Mouse (Mus musculus): ENCODE results near the gene Cyth1. TPM values are rescaled to one million over a fixed set of nuclear protein-coding genes. Genes with fewer than 3 reads are reported as not detected.

Cyth1 gene
- polyA plus RNA-seq, 1 experiment from 2014 or later, result 23.0 TPM

DNA sequence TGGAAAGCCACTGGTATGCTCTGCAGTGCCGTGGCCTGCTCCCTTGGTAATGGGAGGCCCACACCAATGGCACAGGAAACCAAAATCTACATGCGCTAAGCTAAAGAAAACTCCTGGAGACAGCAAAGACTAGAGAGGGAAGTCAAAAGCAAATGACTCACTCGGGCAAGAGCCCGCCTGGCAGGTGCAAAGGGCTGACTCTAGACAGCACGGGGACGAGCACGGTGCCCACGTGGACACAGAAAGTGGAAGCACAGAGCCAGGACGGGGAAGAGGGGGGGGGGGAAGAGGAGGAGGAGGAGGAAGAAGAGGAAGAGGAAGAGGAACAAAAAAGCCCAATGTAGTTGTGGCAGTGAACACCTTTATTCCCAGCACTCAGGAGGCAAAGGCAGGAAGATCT lies 26.7 kb upstream of the Cyth1 start:
- H3K9me3 ChIP-seq, result no peaks in the 10 kb centered on the region
- H3K27ac ChIP-seq, result no peak overlapping the region
- peaks cover 99% of the 10 kb centered on the region for H3K36me3 ChIP-seq
- H3K4me3 ChIP-seq, result no peak overlapping the region
- 91% methylated on average over 9 of the region's 9 CpGs for WGBS
- no peak for DNase-seq (ENCODE audit: low spot score)
- H3K4me1 ChIP-seq (replicated peaks), result no peaks in the 10 kb centered on the region
- no peaks in the 10 kb centered on the region for H3K27me3 ChIP-seq (ENCODE audit: insufficient read depth, poor library complexity, severe bottlenecking)

- Histone ChIP-seq H3K27me3 (ENCODE audit: insufficient read depth, poor library complexity, severe bottlenecking) (no peaks in the 10 kb centered on the region), H3K9me3 (no peaks in the 10 kb centered on the region)
- no peak for DNase-seq (ENCODE audit: low spot score)
Observed at GRCm38 (mm10) chr11:118269827-118270226, 21.4 kb upstream of the Cyth1 start.

GRCm38 (mm10) chr11:118266666-118267046 lies 18.3 kb upstream of the Cyth1 start:
- Histone ChIP-seq H3K27me3 (ENCODE audit: insufficient read depth, poor library complexity, severe bottlenecking) (no peaks in the 10 kb centered on the region), H3K4me3 (no peak overlapping the region), H3K9me3 (no peaks in the 10 kb centered on the region), H3K36me3 (peaks cover 99% of the 10 kb centered on the region), H3K4me1 (replicated peaks) (no peaks in the 10 kb centered on the region), H3K27ac (no peak overlapping the region)
- WGBS, result 90% methylated on average over 7 of the region's 7 CpGs
- DNase-seq (ENCODE audit: low spot score), result no peak

More at GRCm38 (mm10) chr11:118269827-118270226, 21.4 kb upstream of the Cyth1 start:
- Histone ChIP-seq H3K27ac (no peak overlapping the region), H3K4me3 (no peak overlapping the region), H3K36me3 (peaks cover 99% of the 10 kb centered on the region), H3K4me1 (replicated peaks) (no peaks in the 10 kb centered on the region)
- 89% methylated on average over 3 of the region's 3 CpGs for WGBS

- no peaks in the 10 kb centered on the region for H3K4me1 ChIP-seq (replicated peaks)
- WGBS, result 92% methylated on average over 10 of the region's 10 CpGs
- no peak overlapping the region for H3K4me3 ChIP-seq
- no peaks in the 10 kb centered on the region for H3K9me3 ChIP-seq
- H3K27me3 ChIP-seq (ENCODE audit: insufficient read depth, poor library complexity, severe bottlenecking), result no peaks in the 10 kb centered on the region
- no peak for DNase-seq (ENCODE audit: low spot score)
- no peak overlapping the region for H3K27ac ChIP-seq
- peaks cover 99% of the 10 kb centered on the region for H3K36me3 ChIP-seq
Observed at GRCm38 (mm10) chr11:118266044-118266665, 17.8 kb upstream of the Cyth1 start.

DNA sequence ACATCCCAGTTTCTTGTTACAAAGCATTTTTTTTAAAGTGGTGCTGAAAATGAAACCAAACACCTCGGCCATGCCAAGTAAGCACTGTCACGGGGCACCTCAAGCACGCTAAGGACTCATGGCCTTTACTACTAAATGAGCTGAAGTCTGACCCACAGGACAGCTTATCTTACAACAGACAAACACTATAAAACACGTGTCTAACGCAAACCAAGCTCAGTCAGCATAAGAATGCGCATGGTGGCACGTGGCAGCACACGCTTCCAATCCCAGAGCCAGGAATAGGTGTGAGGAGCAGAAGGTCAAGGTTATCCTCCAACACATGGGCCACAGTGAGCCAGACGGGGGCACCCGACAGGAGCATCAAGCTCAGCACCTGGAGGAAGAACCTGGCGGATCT lies 17.2 kb upstream of the Cyth1 start:
- Histone ChIP-seq H3K27me3 (ENCODE audit: insufficient read depth, poor library complexity, severe bottlenecking) (no peaks in the 10 kb centered on the region), H3K4me1 (replicated peaks) (no peaks in the 10 kb centered on the region), H3K4me3 (no peak overlapping the region), H3K9me3 (no peaks in the 10 kb centered on the region), H3K36me3 (peaks cover 99% of the 10 kb centered on the region), H3K27ac (no peak overlapping the region)
- no peak for DNase-seq (ENCODE audit: low spot score)
- 93% methylated on average over 11 of the region's 11 CpGs for WGBS

- Histone ChIP-seq H3K27ac (peak overlapping the region; percentile 4; the same call in 1 of the 2 replicates), H3K9me3 (no peaks in the 10 kb centered on the region), H3K27me3 (ENCODE audit: insufficient read depth, poor library complexity, severe bottlenecking) (no peaks in the 10 kb centered on the region), H3K4me3 (no peak overlapping the region), H3K4me1 (replicated peaks) (no peaks in the 10 kb centered on the region), H3K36me3 (peaks cover 100% of the 10 kb centered on the region)
- DNase-seq (ENCODE audit: low spot score), result no peak
- WGBS, result 84% methylated on average over 5 of the region's 5 CpGs
Observed at GRCm38 (mm10) chr11:118263146-118263545, 14.8 kb upstream of the Cyth1 start.

DNA sequence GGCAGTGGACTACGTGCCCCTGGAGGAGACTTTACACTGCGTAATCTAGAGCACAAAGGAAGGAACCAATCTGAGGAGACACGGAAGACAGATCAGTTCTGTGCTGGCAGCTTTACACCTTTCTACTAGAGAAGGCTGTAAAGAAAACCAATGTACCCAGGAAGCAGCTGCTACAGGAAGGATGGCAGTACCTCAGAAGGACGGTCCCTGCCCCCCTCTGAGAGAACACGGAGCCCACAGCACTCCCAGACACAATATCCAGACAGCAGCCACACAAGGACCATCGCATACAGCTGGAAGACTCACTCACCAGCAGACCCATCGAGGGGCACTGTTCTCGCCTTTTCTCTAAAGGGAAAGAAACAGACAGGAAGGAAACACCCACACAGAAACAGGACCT lies 11.7 kb upstream of the Cyth1 start:
- no peak overlapping the region for H3K4me3 ChIP-seq
- 0 out of 2 replicates have a peak, but pooled peaks cover 4% of the 10 kb centered on the region for H3K9me3 ChIP-seq
- H3K4me1 ChIP-seq (replicated peaks), result no peaks in the 10 kb centered on the region
- WGBS, result 89% methylated on average over 8 of the region's 8 CpGs
- H3K36me3 ChIP-seq, result peaks cover 92% of the 10 kb centered on the region
- no peak overlapping the region for H3K27ac ChIP-seq
- H3K27me3 ChIP-seq (ENCODE audit: insufficient read depth, poor library complexity, severe bottlenecking), result no peaks in the 10 kb centered on the region
- DNase-seq (ENCODE audit: low spot score), result no peak

DNA sequence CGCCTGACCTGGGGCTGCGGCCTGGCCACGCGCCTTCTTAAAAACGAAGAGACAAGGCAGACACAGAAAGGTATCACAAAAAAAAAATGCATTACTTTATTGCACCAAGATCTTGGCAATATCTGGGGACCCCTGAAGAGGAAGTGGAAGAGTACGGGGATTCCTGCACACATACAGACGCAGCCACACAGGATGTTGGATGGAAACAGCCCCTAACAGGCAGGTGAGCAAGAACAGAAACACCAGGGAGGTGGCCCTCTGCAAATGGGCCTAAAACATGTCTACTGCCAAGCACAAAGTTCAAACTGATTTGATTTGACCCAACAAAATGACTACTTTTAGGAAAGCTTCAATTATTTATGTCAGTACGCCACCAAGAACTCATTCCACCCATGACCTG lies 11.2 kb upstream of the Cyth1 start:
- no peak for DNase-seq (ENCODE audit: low spot score)
- Histone ChIP-seq H3K9me3 (0 out of 2 replicates have a peak, but pooled peaks cover 4% of the 10 kb centered on the region), H3K27me3 (ENCODE audit: insufficient read depth, poor library complexity, severe bottlenecking) (no peaks in the 10 kb centered on the region), H3K4me3 (no peak overlapping the region), H3K36me3 (peaks cover 87% of the 10 kb centered on the region), H3K4me1 (replicated peaks) (peaks cover 3% of the 10 kb centered on the region), H3K27ac (no peak overlapping the region)
- 96% methylated on average over 8 of the region's 8 CpGs for WGBS

GRCm38 (mm10) chr11:118256371-118256770 lies 8.0 kb upstream of the Cyth1 start:
- H3K27me3 ChIP-seq (ENCODE audit: insufficient read depth, poor library complexity, severe bottlenecking), result no peaks in the 10 kb centered on the region
- H3K4me1 ChIP-seq (replicated peaks), result peaks cover 15% of the 10 kb centered on the region
- no peak overlapping the region for H3K4me3 ChIP-seq
- no peak overlapping the region for H3K27ac ChIP-seq
- WGBS, result 91% methylated on average over 7 of the region's 7 CpGs
- 0 out of 2 replicates have a peak, but pooled peaks cover 4% of the 10 kb centered on the region for H3K9me3 ChIP-seq
- no peak for DNase-seq (ENCODE audit: low spot score)
- peaks cover 55% of the 10 kb centered on the region for H3K36me3 ChIP-seq

DNA sequence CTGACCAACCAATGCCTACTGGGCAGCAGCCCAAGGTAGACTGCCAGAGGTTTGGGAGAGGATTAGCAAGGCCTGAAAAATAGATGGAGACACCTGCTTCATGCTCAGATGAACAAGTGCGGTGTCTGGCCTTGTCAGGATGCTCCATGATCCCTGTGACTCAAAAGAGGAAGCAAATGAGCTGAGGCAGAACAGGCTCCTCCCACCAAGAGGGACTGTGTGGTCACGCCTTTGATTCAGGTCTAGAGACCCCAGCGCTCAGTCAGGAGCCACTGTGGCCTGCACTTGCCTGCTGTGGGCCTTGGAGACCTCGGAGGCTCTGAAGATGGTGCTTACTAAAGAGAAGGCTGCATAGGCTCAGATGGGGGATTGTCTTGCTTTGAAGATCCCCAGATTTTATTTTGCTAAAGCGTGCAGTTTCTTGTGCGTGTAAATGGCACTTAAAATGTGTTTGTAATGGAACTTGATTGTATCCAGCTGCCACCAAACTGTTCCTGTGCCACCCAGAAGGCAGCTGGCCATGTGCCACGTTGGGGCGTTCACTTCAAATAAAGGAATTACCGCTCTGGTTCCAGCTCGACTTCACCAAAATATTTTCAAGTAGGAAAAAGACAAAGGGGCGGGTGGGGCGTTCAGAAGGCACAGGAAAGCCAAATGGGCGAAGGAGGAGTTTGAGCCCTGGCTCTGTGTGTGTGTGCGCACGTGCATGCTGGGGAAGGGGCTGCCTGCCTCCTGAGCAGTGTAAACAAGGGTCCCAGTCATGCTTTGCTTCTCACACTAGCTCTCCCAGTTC lies 6.0 kb upstream of the Cyth1 start:
- H3K4me3 ChIP-seq, result no peak overlapping the region
- H3K9me3 ChIP-seq, result 0 out of 2 replicates have a peak, but pooled peaks cover 4% of the 10 kb centered on the region
- 68% methylated on average over 15 of the region's 15 CpGs for WGBS
- 0 out of 2 replicates have a peak overlapping the region, but pooled peaks have one; percentile 20 for H3K27ac ChIP-seq
- DNase-seq (ENCODE audit: low spot score), result no peak
- H3K36me3 ChIP-seq, result peaks cover 34% of the 10 kb centered on the region
- peaks cover 19% of the 10 kb centered on the region for H3K4me1 ChIP-seq (replicated peaks)
- H3K27me3 ChIP-seq (ENCODE audit: insufficient read depth, poor library complexity, severe bottlenecking), result no peaks in the 10 kb centered on the region

DNA sequence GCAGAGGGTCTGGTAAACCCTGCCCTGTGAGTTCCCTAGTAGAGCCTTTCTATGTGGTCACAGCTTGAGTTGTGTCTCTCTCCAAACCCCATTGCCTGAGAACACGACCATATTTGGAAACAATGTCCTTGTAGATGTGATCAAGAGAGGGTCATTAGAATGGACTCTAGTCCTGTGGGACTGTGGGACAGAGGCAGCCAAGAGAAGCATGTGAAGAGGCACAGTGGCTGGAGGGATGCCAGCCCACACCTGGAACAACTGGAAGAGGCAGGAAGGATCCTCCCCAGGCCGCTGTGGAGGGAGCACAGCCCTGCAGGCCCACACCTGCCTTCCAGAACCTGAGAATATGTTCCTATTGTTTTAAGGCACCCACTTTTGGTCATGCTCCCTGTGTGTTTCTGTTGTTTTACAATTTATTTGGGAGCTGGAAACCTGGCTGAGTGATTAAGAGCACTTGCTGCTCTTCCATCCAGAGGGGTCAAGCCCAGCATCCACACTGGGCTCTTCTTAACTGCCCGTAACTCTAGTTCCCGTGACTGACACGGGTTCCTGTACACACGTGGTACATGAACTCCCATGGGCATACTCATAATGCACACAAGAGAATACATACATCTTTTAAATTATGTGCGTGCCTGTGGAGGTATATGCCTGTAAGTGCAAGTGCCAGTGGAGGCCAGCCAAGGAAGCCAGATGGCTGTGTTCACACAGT lies 5.2 kb upstream of the Cyth1 start:
- Histone ChIP-seq H3K4me3 (no peak overlapping the region), H3K36me3 (peaks cover 27% of the 10 kb centered on the region), H3K27ac (no peak overlapping the region), H3K9me3 (0 out of 2 replicates have a peak, but pooled peaks cover 4% of the 10 kb centered on the region), H3K4me1 (replicated peaks) (peaks cover 27% of the 10 kb centered on the region), H3K27me3 (ENCODE audit: insufficient read depth, poor library complexity, severe bottlenecking) (no peaks in the 10 kb centered on the region)
- DNase-seq (ENCODE audit: low spot score), result no peak
- WGBS, result 90% methylated on average over 7 of the region's 7 CpGs

DNA sequence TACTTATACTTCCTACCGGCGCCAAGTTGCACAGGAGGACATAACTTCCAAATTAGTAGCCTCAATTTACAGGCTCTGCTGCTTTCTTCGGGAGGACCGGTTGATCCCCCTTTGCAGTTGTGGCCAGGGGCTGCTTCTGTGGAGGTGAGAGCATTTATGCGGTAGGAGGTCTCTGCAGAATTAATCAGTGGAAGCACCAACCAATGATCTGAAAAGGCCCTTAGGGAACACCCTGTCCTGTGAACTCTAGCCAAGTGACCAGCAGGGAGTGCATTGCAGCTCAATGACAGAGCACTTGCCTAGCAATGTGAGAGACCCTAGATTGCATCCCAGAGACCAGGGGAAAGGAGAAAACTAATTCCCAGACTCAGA lies 606 bp upstream of the Cyth1 start:
- Histone ChIP-seq H3K4me1 (replicated peaks) (peaks cover 39% of the 10 kb centered on the region), H3K27me3 (ENCODE audit: insufficient read depth, poor library complexity, severe bottlenecking) (peaks cover 9% of the 10 kb centered on the region), H3K9me3 (no peaks in the 10 kb centered on the region), H3K4me3 (peak overlapping the region; percentile 79), H3K27ac (peak overlapping the region; percentile 89), H3K36me3 (no peaks in the 10 kb centered on the region)
- WGBS, result 1% methylated on average over 5 of the region's 5 CpGs
- DNase-seq (ENCODE audit: low spot score), result no peak
